In the genomic region with DNA sequence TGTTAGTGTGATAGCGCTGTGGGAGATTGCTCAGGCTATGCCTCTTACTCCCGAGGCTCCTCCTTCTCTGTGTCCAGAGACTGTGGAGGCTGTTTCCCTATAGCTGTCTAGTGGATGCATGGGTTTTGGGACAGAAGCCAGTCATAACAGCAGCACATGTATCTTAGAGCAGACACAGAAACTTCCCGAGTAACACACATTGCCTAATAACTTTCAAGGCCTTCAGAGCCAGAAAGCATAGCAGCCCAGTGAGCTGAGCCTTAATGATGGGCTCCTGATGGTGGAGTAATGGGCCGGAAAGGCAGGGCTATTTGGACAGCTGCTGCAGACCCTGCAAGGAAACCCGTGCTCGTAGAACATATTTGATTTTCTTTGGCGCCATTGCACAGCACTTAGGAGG, we compare ENCODE assay signal across 15 mouse cellular contexts.
DNase-seq lines count a peak whose midpoint lies in the region; ATAC-seq lines count a peak whose summit lies in the region.
"Had no signal": no experiment of that assay in that cellular context is flagged by ENCODE, and none has a peak within 500 bp of the region (broad histone marks: within the 10 kb centered on the region; RNA-seq: fewer than 3 reads in every experiment).

No protein-coding gene starts in this region.

- H3K9ac ChIP-seq in heart, embryonic 12.5 days, result no peak overlapping the region
- H3K9ac ChIP-seq in kidney, embryonic 15.5 days, result no peak overlapping the region
- H3K9ac ChIP-seq in lung, embryonic 16.5 days (ENCODE audit: low read length), result no peak overlapping the region
- no peak overlapping the region for H3K9ac ChIP-seq in limb, embryonic 15.5 days
- no peak overlapping the region for H3K9ac ChIP-seq in liver, embryonic 11.5 days (ENCODE audit: low read depth, low read length)
- H3K9ac ChIP-seq: embryonic facial prominence, embryonic 13.5 days; liver, embryonic 14.5 days had no signal

- no peaks in the 10 kb centered on the region for H3K4me1 ChIP-seq in heart, embryonic 12.5 days (replicated peaks)
- peaks cover 26% of the 10 kb centered on the region for H3K4me1 ChIP-seq in kidney, embryonic 15.5 days
- peaks cover 17% of the 10 kb centered on the region for H3K4me1 ChIP-seq in lung, embryonic 16.5 days (replicated peaks; ENCODE audit: control insufficient read depth, insufficient read depth, low read length)
- H3K4me1 ChIP-seq in limb, embryonic 15.5 days, result peaks cover 16% of the 10 kb centered on the region
- no peaks in the 10 kb centered on the region for H3K4me1 ChIP-seq in liver, embryonic 11.5 days (replicated peaks; ENCODE audit: control insufficient read depth, insufficient read depth, low read length)
- H3K4me1 ChIP-seq: midbrain, embryonic 10.5 days had no signal

- no peak overlapping the region for H3K4me3 ChIP-seq in heart, embryonic 12.5 days
- no peak overlapping the region for H3K4me3 ChIP-seq in kidney, embryonic 15.5 days (replicated peaks)
- H3K4me3 ChIP-seq in lung, embryonic 16.5 days (ENCODE audit: low read length), result no peak overlapping the region
- no peak overlapping the region for H3K4me3 ChIP-seq in limb, embryonic 15.5 days
- no peak overlapping the region for H3K4me3 ChIP-seq in liver, embryonic 11.5 days (ENCODE audit: low read depth, low read length)
- H3K4me3 ChIP-seq: embryonic facial prominence, embryonic 13.5 days; midbrain, embryonic 10.5 days; myocyte had no signal

- DNase-seq in heart, postnatal 25 days (ENCODE audit: low spot score), result no peak
- no peak for DNase-seq in kidney, adult 8-10 months
- DNase-seq in lung, adult 18-20 months, result no peak
- DNase-seq in liver, embryonic 11.5 days (ENCODE audit: low spot score), result no peak
- DNase-seq: adrenal gland, adult 2 months; cerebellum, adult 2 months; right cerebral cortex, postnatal 14 days had no signal

- intact Hi-C loops in heart, postnatal 25 days (cut with DNase I), result no loop called here

- WGBS in heart, embryonic 12.5 days, result 71% methylated on average over 7 of the region's 7 CpGs
- WGBS in kidney, embryonic 15.5 days, result 19% methylated on average over 7 of the region's 7 CpGs
- WGBS in lung, embryonic 16.5 days, result 39% methylated on average over 7 of the region's 7 CpGs
- WGBS in limb, embryonic 15.5 days, result 58% methylated on average over 7 of the region's 7 CpGs
- 80% methylated on average over 7 of the region's 7 CpGs for WGBS in liver, embryonic 11.5 days

- no peak overlapping the region for H3K4me2 ChIP-seq in heart, embryonic 12.5 days
- no peak overlapping the region for H3K4me2 ChIP-seq in kidney, embryonic 15.5 days
- H3K4me2 ChIP-seq in lung, embryonic 16.5 days (ENCODE audit: low read depth, low read length), result no peak overlapping the region
- H3K4me2 ChIP-seq in limb, embryonic 15.5 days, result no peak overlapping the region
- no peak overlapping the region for H3K4me2 ChIP-seq in liver, embryonic 11.5 days
- H3K4me2 ChIP-seq: embryonic facial prominence, embryonic 13.5 days had no signal

- no peaks in the 10 kb centered on the region for H3K36me3 ChIP-seq in heart, embryonic 12.5 days
- no peaks in the 10 kb centered on the region for H3K36me3 ChIP-seq in kidney, embryonic 15.5 days
- no peaks in the 10 kb centered on the region for H3K36me3 ChIP-seq in lung, embryonic 16.5 days (ENCODE audit: control insufficient read depth, insufficient read depth, low read length)
- no peaks in the 10 kb centered on the region for H3K36me3 ChIP-seq in limb, embryonic 15.5 days
- no peaks in the 10 kb centered on the region for H3K36me3 ChIP-seq in liver, embryonic 11.5 days (ENCODE audit: control insufficient read depth, insufficient read depth, low read length)
- H3K36me3 ChIP-seq: embryonic facial prominence, embryonic 13.5 days; midbrain, embryonic 10.5 days had no signal

- no peaks in the 10 kb centered on the region; the same call in 1 of the 2 replicates for H3K9me3 ChIP-seq in heart, embryonic 12.5 days (replicated peaks)
- no peaks in the 10 kb centered on the region; the same call in 1 of the 2 replicates for H3K9me3 ChIP-seq in kidney, embryonic 15.5 days (replicated peaks)
- no peaks in the 10 kb centered on the region for H3K9me3 ChIP-seq in lung, embryonic 16.5 days (ENCODE audit: control insufficient read depth, low read length)
- no peaks in the 10 kb centered on the region for H3K9me3 ChIP-seq in limb, embryonic 15.5 days
- H3K9me3 ChIP-seq in liver, embryonic 11.5 days (ENCODE audit: control insufficient read depth, low read length), result no peaks in the 10 kb centered on the region
- H3K9me3 ChIP-seq: embryonic facial prominence, embryonic 13.5 days; midbrain, embryonic 10.5 days had no signal

- ATAC-seq in heart, embryonic 12.5 days (ENCODE audit: insufficient number of reproducible peaks, low FRiP score), result peak; percentile 36; the same call in 1 of the 2 replicates
- ATAC-seq in kidney, embryonic 15.5 days (replicated peaks; ENCODE audit: low FRiP score), result peak; percentile 88
- ATAC-seq in lung, embryonic 16.5 days (ENCODE audit: low read depth), result peak; percentile 84
- ATAC-seq in limb, embryonic 15.5 days (ENCODE audit: insufficient number of reproducible peaks, low FRiP score, low TSS enrichment, low read depth), result peak; percentile 74; the same call in 1 of the 2 replicates
- ATAC-seq in liver, embryonic 11.5 days (replicated peaks; ENCODE audit: low FRiP score), result no peak

- no peaks in the 10 kb centered on the region for H3K27me3 ChIP-seq in heart, embryonic 12.5 days (replicated peaks)
- no peaks in the 10 kb centered on the region for H3K27me3 ChIP-seq in kidney, embryonic 15.5 days
- no peaks in the 10 kb centered on the region for H3K27me3 ChIP-seq in lung, embryonic 16.5 days (ENCODE audit: control insufficient read depth, insufficient read depth, low read depth, low read length)
- no peaks in the 10 kb centered on the region for H3K27me3 ChIP-seq in limb, embryonic 15.5 days
- H3K27me3 ChIP-seq in liver, embryonic 11.5 days (replicated peaks; ENCODE audit: control insufficient read depth, insufficient read depth, low read length), result no peaks in the 10 kb centered on the region
- H3K27me3 ChIP-seq: embryonic facial prominence, embryonic 13.5 days had no signal

- H3K27ac ChIP-seq in heart, embryonic 12.5 days (ENCODE audit: poor library complexity, severe bottlenecking), result no peak overlapping the region
- peak overlapping the region; percentile 77 for H3K27ac ChIP-seq in kidney, embryonic 15.5 days
- H3K27ac ChIP-seq in lung, embryonic 16.5 days (ENCODE audit: low read length), result peak overlapping the region; percentile 81
- no peak overlapping the region for H3K27ac ChIP-seq in limb, embryonic 15.5 days
- H3K27ac ChIP-seq in liver, embryonic 11.5 days (ENCODE audit: low read depth, low read length), result no peak overlapping the region
- H3K27ac ChIP-seq: embryonic facial prominence, embryonic 13.5 days; liver, embryonic 14.5 days; midbrain, embryonic 10.5 days had no signal

Comparison
In these comparisons a context has a peak if more than half of its experiments do, and no peak if none do; other contexts are left out.
1. H3K27ac ChIP-seq: peak in kidney, embryonic 15.5 days (single experiment) and lung, embryonic 16.5 days (single experiment); none in heart, embryonic 12.5 days (single experiment), limb, embryonic 15.5 days (single experiment) and liver, embryonic 11.5 days (single experiment).